Mouse (Mus musculus) G1E (cell line): ENCODE measurements around the gene Hps3.
"Not testable (repeated sequence)": the region's sequence is repeated elsewhere in the genome, so short reads cannot be mapped to it uniquely, and the experiment has no call there.

Experiments used
- CTCF ChIP-seq: IDR thresholded peaks from 2 replicates; pipeline ENCODE4 v1.5.1; 2012; ENCODE audit warnings: low read depth, low read length, inconsistent platforms, mixed read lengths
- GATA1 ChIP-seq: IDR thresholded peaks from 2 replicates; pipeline ENCODE4 v1.6.1; 2012; ENCODE audit warnings: borderline replicate concordance, low read length, inconsistent platforms, mixed read lengths

DNA sequence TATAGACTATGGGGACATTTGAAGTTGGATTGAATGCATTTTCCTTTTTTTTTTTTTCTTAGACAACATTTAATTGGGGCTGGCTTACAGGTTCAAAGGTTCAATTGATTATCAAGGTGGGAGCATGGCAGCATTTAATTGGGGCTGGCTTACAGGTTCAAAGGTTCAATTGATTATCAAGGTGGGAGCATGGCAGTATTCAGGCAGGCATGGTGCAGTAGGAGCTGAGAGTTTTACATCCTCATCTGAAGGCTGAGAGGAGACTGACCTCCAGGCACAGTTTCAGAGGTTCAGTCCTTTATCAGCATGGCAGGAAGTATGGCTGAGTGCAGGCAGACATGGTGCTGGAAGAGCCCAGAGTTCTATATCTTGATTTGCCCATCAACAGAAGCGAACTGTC, 85.7 kb downstream of the Hps3 start:
- not testable (repeated sequence) for TF ChIP-seq GATA1, CTCF
